Mouse (Mus musculus) ES-Bruce4 (cell line): ENCODE measurements around the gene Klhdc8a.

Experiments used
- CTCF ChIP-seq: IDR thresholded peaks from one replicate; pipeline ENCODE4 v1.8.1; 2011; ENCODE audit warnings: low read depth, low read length
- EP300 ChIP-seq: IDR thresholded peaks from 2 replicates; pipeline ENCODE4 v1.6.1; 2011; ENCODE audit warnings: low read depth, low read length; ENCODE audit not compliant: insufficient read depth
- POLR2A ChIP-seq: IDR thresholded peaks from one replicate; pipeline ENCODE4 v1.8.1; 2011; ENCODE audit warnings: low read length; ENCODE audit not compliant: insufficient read depth

DNA sequence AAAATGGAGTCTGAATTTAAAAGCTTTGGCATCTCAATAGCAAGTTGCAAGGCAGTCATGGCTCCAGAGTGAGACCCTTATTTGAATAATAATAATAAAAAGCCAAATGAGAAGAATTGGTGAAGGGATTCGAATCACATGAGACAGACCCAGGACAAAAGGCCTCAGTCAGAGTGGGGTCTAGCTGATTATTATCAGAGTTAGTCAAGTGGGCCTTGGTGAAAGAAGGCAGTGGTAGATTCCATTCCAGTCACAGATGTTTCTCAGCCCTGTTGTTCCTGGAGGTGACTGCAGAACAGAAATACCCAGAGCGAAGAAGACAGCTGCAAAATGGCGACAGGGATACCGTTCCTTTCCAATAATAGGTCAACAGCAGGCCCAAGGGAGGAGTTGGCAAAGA lies 34.8 kb upstream of the Klhdc8a start:
- TF ChIP-seq CTCF = no peak
- TF ChIP-seq POLR2A = no peak
- peak; percentile 17; the same call in 1 of the 2 replicates for TF ChIP-seq EP300
